Mouse (Mus musculus): ENCODE measurements at regions not wholly inside any gene's neighbourhood (a gene's known extent, or its start where the extent isn't known, plus 50 kb on each side); places are given as distances from the start of the nearest gene placed in this dataset.
A peak's percentile ranks its signal among the peaks of the same experiment; 100 is the strongest.

GRCm38 (mm10) chr9:23059526-23059925 lies 163.3 kb upstream of the Bmper start:
- ATAC-seq (ENCODE audit: low FRiP score) (no peak), DNase-seq (ENCODE audit: low spot score) (no peak)
- H3K27me3 ChIP-seq (ENCODE audit: control insufficient read depth, insufficient read depth, low read length) = no peaks in the 10 kb centered on the region
- H3K36me3 ChIP-seq (replicated peaks; ENCODE audit: control insufficient read depth, insufficient read depth) = no peaks in the 10 kb centered on the region
- no peak overlapping the region for H3K4me2 ChIP-seq (replicated peaks)
- H3K9me3 ChIP-seq (ENCODE audit: control insufficient read depth, low read length) = no peaks in the 10 kb centered on the region
- WGBS = 79% methylated on average over 4 of the region's 4 CpGs
- peaks cover 29% of the 10 kb centered on the region for H3K4me1 ChIP-seq (replicated peaks; ENCODE audit: control insufficient read depth, insufficient read depth, low read length)
- H3K27ac ChIP-seq = no peak overlapping the region
- no peak overlapping the region for H3K9ac ChIP-seq
- no peak overlapping the region for H3K4me3 ChIP-seq (replicated peaks; ENCODE audit: low read length)

- no peaks in the 10 kb centered on the region for H3K27me3 ChIP-seq (ENCODE audit: control insufficient read depth, insufficient read depth, low read length)
- no peaks in the 10 kb centered on the region for H3K9me3 ChIP-seq (ENCODE audit: control insufficient read depth, low read length)
- ATAC-seq (ENCODE audit: low FRiP score) (no peak), DNase-seq (ENCODE audit: low spot score) (no peak)
- no peak overlapping the region for H3K9ac ChIP-seq
- H3K4me2 ChIP-seq (replicated peaks) = no peak overlapping the region
- no peak overlapping the region for H3K4me3 ChIP-seq (replicated peaks; ENCODE audit: low read length)
- no peak overlapping the region for H3K27ac ChIP-seq
- no peaks in the 10 kb centered on the region for H3K36me3 ChIP-seq (replicated peaks; ENCODE audit: control insufficient read depth, insufficient read depth)
- H3K4me1 ChIP-seq (replicated peaks; ENCODE audit: control insufficient read depth, insufficient read depth, low read length) = peaks cover 29% of the 10 kb centered on the region
Measured at GRCm38 (mm10) chr9:23060526-23060925, 162.3 kb upstream of the Bmper start.

- Histone ChIP-seq H3K9ac (no peak overlapping the region), H3K9me3 (ENCODE audit: control insufficient read depth, low read length) (no peaks in the 10 kb centered on the region), H3K4me2 (replicated peaks) (no peak overlapping the region), H3K4me1 (replicated peaks; ENCODE audit: control insufficient read depth, insufficient read depth, low read length) (peaks cover 29% of the 10 kb centered on the region), H3K4me3 (replicated peaks; ENCODE audit: low read length) (no peak overlapping the region), H3K27ac (peak overlapping the region; percentile 63; the same call in 1 of the 2 replicates), H3K27me3 (ENCODE audit: control insufficient read depth, insufficient read depth, low read length) (no peaks in the 10 kb centered on the region), H3K36me3 (replicated peaks; ENCODE audit: control insufficient read depth, insufficient read depth) (no peaks in the 10 kb centered on the region)
- ATAC-seq (ENCODE audit: low FRiP score) = no peak
- 10% methylated on average over 4 of the region's 4 CpGs for WGBS
- DNase-seq (ENCODE audit: low spot score) = no peak
Measured at GRCm38 (mm10) chr9:23061179-23061929, 161.5 kb upstream of the Bmper start.

GRCm38 (mm10) chr9:23062057-23062655 lies 160.7 kb upstream of the Bmper start:
- 14% methylated on average over 8 of the region's 8 CpGs for WGBS
- Histone ChIP-seq H3K9me3 (ENCODE audit: control insufficient read depth, low read length) (no peaks in the 10 kb centered on the region), H3K27ac (peak overlapping the region; percentile 63), H3K4me2 (replicated peaks) (no peak overlapping the region), H3K4me1 (replicated peaks; ENCODE audit: control insufficient read depth, insufficient read depth, low read length) (peaks cover 29% of the 10 kb centered on the region), H3K4me3 (replicated peaks; ENCODE audit: low read length) (no peak overlapping the region), H3K36me3 (replicated peaks; ENCODE audit: control insufficient read depth, insufficient read depth) (no peaks in the 10 kb centered on the region), H3K27me3 (ENCODE audit: control insufficient read depth, insufficient read depth, low read length) (no peaks in the 10 kb centered on the region), H3K9ac (no peak overlapping the region)
- ATAC-seq (ENCODE audit: low FRiP score) = peak; percentile 58
- peak; percentile 42 for DNase-seq (ENCODE audit: low spot score)

- no peak overlapping the region for H3K9ac ChIP-seq
- H3K4me2 ChIP-seq (replicated peaks) = no peak overlapping the region
- H3K4me3 ChIP-seq (replicated peaks; ENCODE audit: low read length) = no peak overlapping the region
- H3K4me1 ChIP-seq (replicated peaks; ENCODE audit: control insufficient read depth, insufficient read depth, low read length) = peaks cover 31% of the 10 kb centered on the region
- WGBS = 16% methylated on average over 7 of the region's 7 CpGs
- H3K27ac ChIP-seq = peak overlapping the region; percentile 63
- no peaks in the 10 kb centered on the region for H3K27me3 ChIP-seq (ENCODE audit: control insufficient read depth, insufficient read depth, low read length)
- ATAC-seq (ENCODE audit: low FRiP score) = peak; percentile 75
- no peaks in the 10 kb centered on the region for H3K36me3 ChIP-seq (replicated peaks; ENCODE audit: control insufficient read depth, insufficient read depth)
- H3K9me3 ChIP-seq (ENCODE audit: control insufficient read depth, low read length) = no peaks in the 10 kb centered on the region
- DNase-seq (ENCODE audit: low spot score) = peak; percentile 43
Measured at GRCm38 (mm10) chr9:23062656-23063444, 160.0 kb upstream of the Bmper start.

GRCm38 (mm10) chr9:23064001-23064400 lies 158.9 kb upstream of the Bmper start:
- DNase-seq (ENCODE audit: low spot score) (no peak), ATAC-seq (ENCODE audit: low FRiP score) (no peak)
- H3K27me3 ChIP-seq (ENCODE audit: control insufficient read depth, insufficient read depth, low read length) = no peaks in the 10 kb centered on the region
- H3K9ac ChIP-seq = no peak overlapping the region
- H3K4me2 ChIP-seq (replicated peaks) = no peak overlapping the region
- peaks cover 33% of the 10 kb centered on the region for H3K4me1 ChIP-seq (replicated peaks; ENCODE audit: control insufficient read depth, insufficient read depth, low read length)
- peak overlapping the region; percentile 63 for H3K27ac ChIP-seq
- H3K36me3 ChIP-seq (replicated peaks; ENCODE audit: control insufficient read depth, insufficient read depth) = no peaks in the 10 kb centered on the region
- H3K9me3 ChIP-seq (ENCODE audit: control insufficient read depth, low read length) = no peaks in the 10 kb centered on the region
- no peak overlapping the region for H3K4me3 ChIP-seq (replicated peaks; ENCODE audit: low read length)
- 65% methylated on average over 2 of the region's 2 CpGs for WGBS

GRCm38 (mm10) chr9:23064811-23065210 lies 158.1 kb upstream of the Bmper start:
- Histone ChIP-seq H3K4me1 (replicated peaks; ENCODE audit: control insufficient read depth, insufficient read depth, low read length) (peaks cover 33% of the 10 kb centered on the region), H3K27me3 (ENCODE audit: control insufficient read depth, insufficient read depth, low read length) (no peaks in the 10 kb centered on the region), H3K36me3 (replicated peaks; ENCODE audit: control insufficient read depth, insufficient read depth) (no peaks in the 10 kb centered on the region), H3K27ac (no peak overlapping the region), H3K4me2 (replicated peaks) (no peak overlapping the region), H3K9ac (no peak overlapping the region), H3K4me3 (replicated peaks; ENCODE audit: low read length) (no peak overlapping the region), H3K9me3 (ENCODE audit: control insufficient read depth, low read length) (no peaks in the 10 kb centered on the region)
- ATAC-seq (ENCODE audit: low FRiP score) (no peak), DNase-seq (ENCODE audit: low spot score) (no peak)
- WGBS = 94% methylated on average over 3 of the region's 3 CpGs

- Histone ChIP-seq H3K27me3 (ENCODE audit: control insufficient read depth, insufficient read depth, low read length) (no peaks in the 10 kb centered on the region), H3K4me3 (replicated peaks; ENCODE audit: low read length) (no peak overlapping the region), H3K36me3 (replicated peaks; ENCODE audit: control insufficient read depth, insufficient read depth) (no peaks in the 10 kb centered on the region), H3K4me2 (replicated peaks) (no peak overlapping the region), H3K4me1 (replicated peaks; ENCODE audit: control insufficient read depth, insufficient read depth, low read length) (peaks cover 5% of the 10 kb centered on the region), H3K9me3 (ENCODE audit: control insufficient read depth, low read length) (no peaks in the 10 kb centered on the region), H3K27ac (no peak overlapping the region), H3K9ac (no peak overlapping the region)
- DNase-seq (ENCODE audit: low spot score) = no peak
- 48% methylated on average over 6 of the region's 6 CpGs for WGBS
- ATAC-seq (ENCODE audit: low FRiP score) = no peak
Measured at GRCm38 (mm10) chr9:23068101-23068791, 154.6 kb upstream of the Bmper start.

GRCm38 (mm10) chr9:23069161-23069560 lies 153.7 kb upstream of the Bmper start:
- DNase-seq (ENCODE audit: low spot score) = no peak
- Histone ChIP-seq H3K4me1 (replicated peaks; ENCODE audit: control insufficient read depth, insufficient read depth, low read length) (peaks cover 4% of the 10 kb centered on the region; the same call in 1 of the 2 replicates), H3K4me2 (replicated peaks) (no peak overlapping the region), H3K4me3 (replicated peaks; ENCODE audit: low read length) (no peak overlapping the region), H3K9ac (no peak overlapping the region), H3K9me3 (ENCODE audit: control insufficient read depth, low read length) (no peaks in the 10 kb centered on the region), H3K36me3 (replicated peaks; ENCODE audit: control insufficient read depth, insufficient read depth) (no peaks in the 10 kb centered on the region), H3K27ac (no peak overlapping the region), H3K27me3 (ENCODE audit: control insufficient read depth, insufficient read depth, low read length) (no peaks in the 10 kb centered on the region)
- 79% methylated on average over 7 of the region's 7 CpGs for WGBS
- no peak for ATAC-seq (ENCODE audit: low FRiP score)
